Mouse (Mus musculus): ENCODE measurements at regions not wholly inside any gene's neighbourhood (a gene's known extent, or its start where the extent isn't known, plus 50 kb on each side); places are given as distances from the start of the nearest gene placed in this dataset.

DNA sequence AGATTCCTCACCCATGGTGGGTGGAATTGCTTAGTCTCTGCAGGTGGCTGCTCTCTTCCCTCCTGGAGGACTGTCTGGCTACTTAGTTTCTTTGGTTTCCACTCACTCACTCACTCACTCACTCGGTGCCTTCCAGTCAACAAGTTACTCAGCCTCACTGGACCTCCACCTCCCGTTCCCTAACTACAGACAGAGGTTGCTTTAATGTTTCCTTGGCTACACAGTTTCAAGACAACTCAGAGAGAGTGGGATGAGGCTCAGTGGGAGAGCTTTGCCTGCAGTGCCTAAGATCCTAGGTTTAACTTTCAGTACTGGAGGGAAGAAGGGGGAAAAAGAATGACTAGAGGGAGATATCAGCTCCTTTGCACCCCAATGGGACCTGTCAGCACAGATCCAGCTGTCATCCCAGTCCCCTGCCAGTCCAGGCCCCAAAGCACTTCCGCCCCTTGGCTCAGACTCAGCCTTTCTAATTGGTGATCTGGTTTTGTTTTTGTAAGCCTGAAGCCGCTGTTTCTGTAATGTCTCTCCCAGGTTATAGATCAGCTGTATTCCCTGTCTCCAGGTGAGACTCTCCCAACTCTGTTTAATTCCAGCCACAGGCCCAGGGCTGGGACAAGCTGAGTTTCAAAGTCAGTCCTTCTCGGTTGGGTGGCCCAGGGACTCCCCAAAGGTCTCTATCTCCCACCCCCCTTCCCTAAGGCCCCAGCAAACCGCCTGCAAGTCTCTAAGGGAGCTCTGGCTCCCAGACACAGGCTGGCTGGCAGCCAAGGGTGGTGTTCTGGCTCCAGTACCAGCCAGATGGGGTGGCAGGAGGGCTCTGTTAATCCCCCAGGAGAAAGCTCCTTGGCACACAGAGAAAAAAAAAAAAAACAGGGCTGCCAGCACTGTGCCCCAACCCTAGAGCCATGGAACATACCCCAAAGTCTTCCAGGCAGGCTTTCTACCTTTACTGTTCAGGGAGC is 60.5 kb upstream of the Cdon start:
- peak; percentile 84 for DNase-seq

DNA sequence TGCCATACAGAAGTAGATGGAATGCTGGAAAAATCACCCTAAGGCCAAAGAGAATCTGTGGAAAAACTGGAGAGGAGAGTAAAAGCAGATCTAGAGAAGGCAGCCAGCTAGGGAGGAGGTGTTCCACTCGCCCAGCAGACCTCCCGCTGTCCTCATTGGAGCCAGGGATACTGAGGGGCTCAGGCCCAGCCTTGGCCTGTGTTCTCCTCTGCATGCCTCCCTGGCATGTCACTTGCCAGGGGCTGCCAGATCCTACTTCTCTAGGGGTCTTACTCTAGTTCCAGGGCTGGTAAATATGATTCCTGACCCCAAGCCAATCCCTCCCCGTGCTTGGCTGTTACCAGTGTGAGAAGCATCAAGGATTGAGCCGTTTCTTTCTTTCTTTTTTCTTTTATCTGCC is 59.5 kb upstream of the Cdon start:
- no peak for DNase-seq

DNA sequence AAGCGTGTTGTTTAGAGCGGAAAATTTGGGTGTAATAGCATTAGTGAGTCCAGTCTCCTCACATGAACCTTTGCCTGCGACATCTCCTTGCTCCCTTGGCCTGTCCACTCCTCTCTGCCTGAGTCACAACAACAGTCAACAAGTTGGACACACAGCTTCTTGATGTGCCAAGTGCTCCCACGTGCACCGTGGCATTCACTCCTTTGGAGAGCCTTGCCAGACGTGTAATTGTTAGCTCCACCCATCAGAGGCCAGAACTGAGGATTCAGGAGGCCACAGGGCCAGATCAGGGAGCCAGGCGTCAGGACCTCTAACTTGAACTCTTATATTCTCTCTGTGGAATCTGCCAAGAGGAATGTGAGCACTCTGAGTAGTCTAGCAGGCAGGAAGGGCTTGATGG is 58.7 kb upstream of the Cdon start:
- peak; percentile 69 for DNase-seq

DNA sequence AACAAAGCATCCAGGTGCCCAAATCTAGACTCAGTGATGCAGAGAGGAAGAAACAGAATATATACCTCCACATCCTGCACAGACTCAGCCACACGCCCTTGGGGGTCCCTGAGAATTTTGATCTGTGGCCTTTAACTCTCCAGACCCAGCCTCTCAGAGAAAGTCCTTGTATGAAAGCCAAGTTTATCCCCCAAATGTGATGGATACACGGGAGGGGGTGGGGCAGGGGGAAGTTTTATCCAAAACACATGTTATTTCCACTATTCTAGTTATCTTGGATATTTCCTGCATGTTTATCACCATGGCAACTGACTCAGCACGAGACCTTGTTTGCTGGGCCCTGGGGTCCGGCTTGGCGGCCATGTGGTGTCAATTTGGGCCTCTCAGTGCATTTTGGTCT is 57.8 kb upstream of the Cdon start:
- no peak for DNase-seq

DNA sequence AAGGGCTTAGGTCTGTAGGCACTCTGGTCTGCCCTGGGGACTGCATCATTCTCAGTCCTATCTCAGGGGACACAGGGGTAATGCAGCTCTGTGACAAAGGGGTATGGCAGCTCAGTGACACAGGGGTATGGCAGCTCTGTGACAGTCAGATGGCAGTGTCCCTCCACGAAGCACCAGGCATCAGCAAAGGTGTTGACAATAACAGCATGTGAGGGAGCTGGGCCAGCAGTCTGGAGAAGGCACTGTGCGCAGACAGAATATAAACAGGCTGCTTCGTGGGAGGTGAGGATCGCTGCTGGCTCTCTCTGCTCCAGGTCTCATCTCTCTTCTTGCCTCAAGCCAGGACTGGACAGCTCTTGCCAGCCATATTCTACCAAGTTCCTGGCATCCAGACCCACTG is 57.0 kb upstream of the Cdon start:
- no peak for DNase-seq

DNA sequence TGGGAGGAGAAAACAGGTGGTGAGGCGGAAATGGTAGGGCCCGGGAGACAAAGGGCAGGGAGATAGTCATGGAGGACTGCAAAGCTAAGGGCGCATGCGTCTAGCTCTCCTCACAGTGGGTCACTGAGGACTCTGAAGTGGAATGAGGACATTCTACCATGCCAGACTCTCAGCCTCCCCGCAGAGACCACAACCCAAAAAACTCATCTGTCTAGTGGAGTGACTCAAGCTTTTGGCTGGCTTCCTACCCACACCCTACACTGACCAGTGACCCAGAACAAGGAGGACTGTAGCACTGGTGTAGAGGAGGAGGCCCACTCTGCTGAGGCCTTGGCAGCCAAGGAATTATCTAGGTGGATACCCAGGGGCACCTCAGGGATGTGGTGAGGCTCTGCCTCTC is 55.0 kb upstream of the Cdon start:
- DNase-seq = no peak

DNA sequence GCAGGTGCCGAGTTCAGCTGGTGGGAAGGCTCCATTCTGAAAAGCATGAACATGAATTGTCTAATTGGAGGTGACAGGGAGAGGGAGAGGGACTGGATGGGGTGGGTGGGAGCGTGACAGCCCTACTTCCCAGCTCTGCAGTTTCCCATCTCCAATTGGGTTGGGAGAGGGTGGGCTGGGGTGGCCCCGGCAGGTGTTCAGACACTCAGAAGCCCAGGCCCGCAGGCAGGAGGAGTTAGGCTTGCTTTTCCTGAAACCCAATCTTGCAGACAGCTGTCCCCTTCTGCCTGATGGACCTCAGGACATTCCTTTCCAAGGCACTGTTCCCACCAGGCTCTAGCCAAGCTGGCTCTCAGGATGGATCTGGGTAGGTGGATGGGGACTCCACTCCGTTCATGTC is 51.9 kb upstream of the Cdon start:
- DNase-seq = no peak

DNA sequence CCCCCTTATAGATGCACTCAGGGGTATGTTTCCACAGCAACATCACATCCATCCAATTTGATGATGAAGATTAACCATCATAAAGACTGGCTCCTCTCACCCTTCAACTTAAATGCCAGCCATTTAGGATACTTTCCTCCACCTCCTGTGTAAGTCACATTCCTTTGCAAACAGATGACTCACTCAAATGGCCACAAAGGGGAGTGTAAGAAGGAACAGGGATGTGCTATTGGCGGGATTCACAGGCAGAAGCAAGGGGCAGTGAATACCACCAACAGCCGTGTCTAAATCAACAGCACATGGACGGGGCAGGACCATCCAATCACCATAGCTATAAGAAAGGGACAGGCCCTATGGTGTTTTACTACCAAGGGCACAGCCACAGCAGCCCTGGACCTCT is 50.9 kb upstream of the Cdon start:
- no peak for DNase-seq

DNA sequence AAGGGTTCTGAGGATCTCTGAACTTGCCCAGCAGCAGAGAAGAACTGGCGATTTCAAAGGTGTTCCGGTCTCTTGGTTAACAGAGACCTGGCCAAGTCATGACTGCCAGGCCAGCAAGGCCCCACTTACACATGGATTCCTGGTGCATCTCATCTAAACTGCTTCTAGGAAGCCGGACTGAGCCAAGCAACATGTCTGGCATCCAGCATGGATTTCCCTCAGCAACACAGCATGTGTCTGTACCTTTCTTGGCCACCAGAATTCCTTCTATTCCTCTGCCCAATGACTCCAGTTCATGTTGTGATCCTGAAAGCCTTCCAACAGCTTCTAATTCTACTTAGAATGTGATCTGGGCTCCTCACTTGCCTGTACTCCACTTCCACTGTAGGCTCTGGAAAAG is 50.0 kb upstream of the Cdon start:
- DNase-seq = no peak
